Mouse (Mus musculus): ENCODE measurements around the gene Rnf6.
"Not testable (repeated sequence)": the region's sequence is repeated elsewhere in the genome, so short reads cannot be mapped to it uniquely, and the experiment has no call there.

Gene Rnf6

DNA sequence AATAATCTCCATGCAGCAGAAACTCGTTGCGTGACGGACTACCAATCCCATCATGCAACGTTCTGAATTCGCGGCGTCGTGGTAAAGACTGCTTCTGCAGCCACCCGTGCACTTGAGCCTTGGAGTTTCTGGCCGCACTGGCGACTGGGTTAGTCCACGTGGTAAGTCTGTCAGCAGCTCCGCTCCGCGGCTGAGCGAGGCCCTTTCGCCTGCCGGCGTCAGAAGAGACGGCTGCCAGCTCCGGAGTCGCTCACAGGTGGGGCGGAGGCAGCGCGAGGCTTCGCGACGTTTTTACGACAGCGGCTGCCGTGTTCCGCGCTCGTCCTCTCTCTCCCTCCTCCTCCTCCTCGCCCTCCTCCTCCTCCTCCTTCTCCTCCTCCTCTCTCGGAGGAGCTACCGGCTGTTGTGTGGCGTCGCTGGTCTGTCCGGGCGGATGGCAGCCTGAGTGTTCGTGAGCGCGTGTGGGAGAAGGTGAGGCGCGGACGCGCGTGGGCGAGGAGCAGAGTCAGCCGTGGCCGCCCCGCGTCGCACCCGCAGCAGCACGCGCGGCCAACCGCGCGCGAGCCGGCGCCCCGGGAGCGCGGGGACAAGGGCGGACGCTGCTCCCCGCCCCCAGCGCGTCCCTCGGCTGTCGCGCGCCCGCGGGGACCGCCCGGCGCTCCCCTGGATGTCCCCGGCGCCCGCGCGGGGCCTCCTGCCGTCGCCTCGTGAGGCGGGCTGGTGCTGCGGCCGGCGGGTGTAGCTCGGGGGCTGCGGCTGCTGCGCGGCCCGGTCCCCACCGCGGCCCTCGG is 9.7 kb upstream of the Rnf6 start, which contains the start of gene Cdk8:
Gene Cdk8 (plus strand): TSS at position 367 of the 791 bp plus-strand sequence.
- peak; percentile 88 for DNase-seq (ENCODE audit: low read depth, low spot score)

DNA sequence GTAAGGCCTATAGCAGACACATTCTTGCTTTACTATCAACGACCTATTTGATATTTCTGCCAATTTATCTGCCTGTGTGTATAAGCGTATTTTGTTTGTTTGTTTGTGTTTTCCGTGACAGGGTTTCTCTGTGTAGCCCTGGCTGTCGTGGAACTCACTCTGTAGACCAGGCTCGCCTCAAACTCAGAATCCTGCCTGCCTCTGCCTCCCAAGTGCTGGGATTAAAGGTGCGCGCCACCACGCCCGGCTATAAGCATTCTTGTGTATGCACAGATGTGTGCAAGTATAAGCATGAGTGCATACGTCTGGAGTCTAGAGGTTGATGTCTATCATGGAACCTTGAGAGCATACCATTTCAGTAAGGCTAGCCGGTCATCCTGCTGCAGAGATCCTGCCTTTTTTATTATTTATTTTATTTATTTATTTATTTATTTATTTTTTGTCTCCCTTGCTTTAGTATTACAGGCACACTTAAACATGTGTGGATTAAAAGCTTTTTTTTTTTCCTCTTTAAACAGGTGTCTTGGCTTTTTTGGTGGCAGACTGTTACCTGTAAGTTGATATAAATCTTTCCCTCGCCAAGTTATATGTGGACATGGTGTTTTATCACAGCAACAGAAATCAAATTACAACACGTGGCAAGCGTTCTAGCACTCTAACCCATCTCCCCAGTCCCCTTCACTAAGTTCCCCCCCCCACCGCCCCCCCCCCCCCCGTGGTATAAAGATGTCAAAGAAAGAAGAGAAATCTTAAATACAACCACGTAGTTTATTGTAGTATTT is 8.7 kb upstream of the Rnf6 start:
- DNase-seq (ENCODE audit: low read depth, low spot score): no peak

DNA sequence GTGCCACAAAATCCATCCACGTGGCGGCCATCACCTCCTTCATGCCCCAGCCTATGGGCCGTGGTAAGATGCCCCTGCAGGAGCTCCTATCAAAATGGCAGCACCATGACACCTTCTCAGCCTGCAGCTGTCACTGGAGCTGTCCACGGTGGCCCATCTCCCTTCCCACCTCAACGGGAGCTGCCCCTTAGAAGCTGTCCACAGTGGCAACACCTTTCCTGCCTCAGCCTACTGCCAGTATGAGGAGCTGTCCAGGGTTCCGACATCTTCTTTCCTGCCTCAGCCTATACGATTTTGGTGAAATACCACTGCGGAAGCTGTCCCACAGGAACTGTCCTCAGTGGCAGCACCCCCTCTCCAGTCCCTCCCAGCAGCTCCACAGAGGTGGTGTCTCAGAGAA is 6.1 kb upstream of the Rnf6 start:
- DNase-seq (ENCODE audit: low read depth, low spot score): no peak

- no peak for DNase-seq (ENCODE audit: low read depth, low spot score)
These were observed 2.4 kb upstream of the Rnf6 start for GRCm38 (mm10) chr5:146223786-146224185.

DNA sequence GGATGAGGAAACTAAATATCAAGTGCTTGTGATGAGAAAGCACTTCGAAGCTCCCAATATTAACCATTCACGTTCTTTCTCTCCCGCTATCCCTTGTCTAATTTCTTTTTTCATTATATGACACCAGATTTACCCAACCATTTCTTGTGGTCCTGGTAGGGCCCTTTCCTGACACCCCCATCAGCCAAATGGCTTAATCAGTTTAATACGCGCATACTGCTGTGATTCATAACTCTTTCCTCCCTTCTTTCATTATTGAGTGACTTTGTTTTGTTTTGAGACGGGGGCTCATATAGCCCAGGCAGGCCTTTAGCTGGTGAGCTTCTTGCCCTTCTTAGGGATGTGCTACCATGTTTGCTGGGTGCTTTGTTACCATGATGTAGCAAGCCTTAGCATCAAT is 367 bp upstream of the Rnf6 start:
- DNase-seq (ENCODE audit: low read depth, low spot score): no peak

DNA sequence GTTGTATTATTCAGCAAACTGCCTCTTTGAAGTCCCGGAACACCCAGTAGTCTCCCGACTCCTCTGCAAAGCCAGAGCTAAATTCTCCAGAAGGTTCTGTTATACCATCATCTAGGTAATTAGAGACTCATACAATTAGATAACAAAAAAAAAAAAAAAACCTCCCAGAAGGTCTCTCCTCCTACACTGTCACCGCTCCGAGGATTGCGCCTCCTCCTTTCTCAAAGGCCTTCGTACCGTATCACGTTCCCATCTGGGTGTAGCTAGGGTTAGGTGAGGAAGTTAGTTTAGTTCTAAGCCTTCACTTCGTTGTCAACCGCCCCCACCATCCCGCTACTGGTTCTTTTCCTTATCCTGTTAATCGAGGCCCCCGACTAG is 865 bp downstream of the Rnf6 start:
- no peak for DNase-seq (ENCODE audit: low read depth, low spot score)

GRCm38 (mm10) chr5:146205537-146205936 is 15.8 kb downstream of the Rnf6 start:
- DNase-seq (ENCODE audit: low read depth, low spot score): no peak

GRCm38 (mm10) chr5:146203921-146204320 is 17.4 kb downstream of the Rnf6 start:
- no peak for DNase-seq (ENCODE audit: low read depth, low spot score)

DNA sequence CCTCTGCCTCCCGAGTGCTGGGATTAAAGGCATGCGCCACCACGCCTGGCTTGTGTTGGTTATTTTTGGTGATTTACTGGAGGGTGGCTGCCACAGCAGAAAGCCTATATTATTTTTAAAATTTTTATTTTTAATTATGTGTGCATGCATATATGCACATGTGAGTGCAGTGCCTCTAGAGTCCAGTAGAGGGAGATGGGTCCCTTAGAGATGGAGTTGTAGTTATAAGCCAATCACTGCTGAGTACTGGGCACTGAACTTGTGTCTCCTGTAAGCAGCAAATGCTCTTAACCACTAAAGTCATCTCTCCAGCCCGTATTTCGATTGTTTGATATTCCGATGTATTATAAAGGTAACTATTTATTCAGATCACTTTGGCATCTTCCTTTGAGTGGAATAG is 20.8 kb downstream of the Rnf6 start:
- no peak for DNase-seq (ENCODE audit: low read depth, low spot score)

DNA sequence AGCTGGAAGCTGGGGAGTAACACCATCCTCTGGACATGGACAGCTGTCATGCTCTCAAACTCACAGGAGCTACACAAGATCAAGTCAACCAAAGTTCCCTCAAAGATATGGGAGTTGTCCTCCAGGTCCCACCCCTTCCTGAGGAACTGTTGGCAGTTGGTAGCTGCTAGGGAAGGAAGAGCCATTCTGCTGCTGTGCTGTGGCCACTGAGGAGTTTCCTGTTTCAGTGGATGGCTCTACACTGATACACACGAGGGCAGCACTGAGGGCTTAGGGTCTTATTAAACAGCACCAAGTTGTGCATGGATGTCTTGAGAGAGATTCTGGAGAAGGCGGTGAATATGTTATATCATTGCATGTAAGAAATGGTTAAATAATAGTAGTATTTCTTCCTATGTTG is 21.8 kb downstream of the Rnf6 start:
- no peak for DNase-seq (ENCODE audit: low read depth, low spot score)

DNA sequence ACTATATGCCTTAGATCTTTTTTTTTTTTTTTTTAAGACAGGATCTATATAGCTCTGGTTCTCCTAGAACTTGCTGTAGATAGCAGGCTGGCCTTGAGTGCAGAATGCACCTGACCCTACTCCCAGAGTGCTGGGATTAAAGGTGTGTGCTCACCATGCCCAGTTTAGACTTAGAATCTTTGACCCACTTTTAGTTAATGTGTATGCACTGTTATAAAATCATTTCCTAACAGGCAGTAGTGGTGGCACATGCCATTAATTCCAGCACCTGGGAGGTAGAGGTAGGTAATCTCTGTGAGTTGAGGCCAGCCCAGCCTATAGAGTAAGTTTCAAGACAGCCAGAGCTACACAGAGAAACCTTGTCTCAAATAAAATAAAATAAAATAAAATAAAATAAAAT is 22.3 kb downstream of the Rnf6 start:
- no peak for DNase-seq (ENCODE audit: low read depth, low spot score)

DNA sequence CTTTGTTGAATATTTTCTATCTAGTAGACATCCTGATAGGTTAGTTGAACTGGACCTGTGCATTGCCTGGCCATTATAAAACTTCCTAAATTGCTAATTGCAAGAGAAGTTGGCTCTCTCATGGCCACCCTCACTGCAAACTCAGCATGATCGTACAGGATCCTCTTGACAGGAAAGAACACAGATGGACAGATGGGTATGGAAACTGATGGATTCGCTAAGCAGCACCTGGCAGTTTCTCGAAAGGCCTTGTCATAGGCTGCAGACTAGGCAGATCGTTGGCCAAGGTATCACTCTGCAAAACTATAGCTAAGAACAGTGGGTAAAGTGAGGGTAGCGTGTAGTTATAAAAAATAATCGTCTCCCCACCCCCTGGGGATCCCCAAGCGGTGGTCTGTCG is 28.0 kb downstream of the Rnf6 start:
- no peak for DNase-seq (ENCODE audit: low read depth, low spot score)

- DNase-seq (ENCODE audit: low read depth, low spot score): no peak
These were observed 30.7 kb downstream of the Rnf6 start for GRCm38 (mm10) chr5:146190501-146191269.

DNA sequence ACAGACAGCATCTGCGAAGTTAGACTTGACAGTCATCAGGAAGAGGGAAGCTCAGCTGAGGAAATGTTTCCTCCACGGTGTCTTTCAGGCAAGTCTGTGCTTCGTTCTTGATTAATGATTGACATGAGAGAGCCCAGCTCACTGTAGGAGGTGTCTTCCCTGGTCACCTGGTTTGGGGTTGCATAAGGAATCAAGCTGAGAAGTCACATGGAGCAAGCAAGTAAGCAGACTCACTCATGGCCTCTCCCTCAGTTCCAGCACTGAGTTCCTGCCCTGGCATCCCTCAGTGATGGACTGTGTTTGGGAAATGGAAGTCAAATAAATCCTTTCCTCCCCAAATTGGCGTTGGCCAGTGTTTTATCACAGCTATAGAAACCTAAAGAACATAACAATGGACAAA is 31.3 kb downstream of the Rnf6 start:
- no peak for DNase-seq (ENCODE audit: low read depth, low spot score)

DNA sequence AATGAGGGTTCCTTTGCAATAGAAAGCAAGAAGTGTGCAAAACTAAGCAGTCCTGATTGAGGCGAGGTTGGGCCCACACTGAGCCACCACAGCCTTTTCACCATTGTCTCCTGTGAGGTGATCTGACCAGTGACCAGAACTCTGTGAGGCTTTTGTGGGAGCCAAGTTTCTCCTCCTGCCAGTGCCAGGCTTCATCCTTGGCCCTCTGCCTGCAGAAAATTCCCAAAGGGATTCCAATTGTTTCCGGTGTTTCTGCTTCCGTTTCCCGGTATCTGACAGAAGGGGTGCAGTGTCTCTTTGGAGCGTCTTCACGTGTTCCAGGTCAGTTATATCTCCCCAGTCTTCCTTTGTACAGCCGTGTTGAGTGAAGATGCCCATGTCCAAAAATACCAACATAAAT is 32.6 kb downstream of the Rnf6 start:
- no peak for DNase-seq (ENCODE audit: low read depth, low spot score)

- no peak for DNase-seq (ENCODE audit: low read depth, low spot score)
These were observed 33.2 kb downstream of the Rnf6 start for GRCm38 (mm10) chr5:146188144-146188543.

- not testable (repeated sequence) for DNase-seq (ENCODE audit: low read depth, low spot score)
These were observed 33.9 kb downstream of the Rnf6 start for GRCm38 (mm10) chr5:146187441-146187840.

- DNase-seq (ENCODE audit: low read depth, low spot score): not testable (repeated sequence)
These were observed 36.2 kb downstream of the Rnf6 start, which contains the start of gene 1700001J03Rik for GRCm38 (mm10) chr5:146185204-146185603. Gene 1700001J03Rik (minus strand): TSS chr5:146185304.

GRCm38 (mm10) chr5:146172744-146173143 is 48.6 kb downstream of the Rnf6 start:
- not testable (repeated sequence) for DNase-seq (ENCODE audit: low read depth, low spot score)

GRCm38 (mm10) chr5:146170621-146171020 is 50.7 kb downstream of the Rnf6 start, which contains the start of gene Gm6309:
Gene Gm6309 (minus strand): TSS chr5:146170721.
- DNase-seq (ENCODE audit: low read depth, low spot score): not testable (repeated sequence)

- not testable (repeated sequence) for DNase-seq (ENCODE audit: low read depth, low spot score)
These were observed 60.9 kb downstream of the Rnf6 start, which contains the start of gene Gm5565 for GRCm38 (mm10) chr5:146160439-146160838. Gene Gm5565 (minus strand): TSS chr5:146160539.

Measured in embryo, embryonic 11.5 days (tissue).